Mouse (Mus musculus) hematopoietic stem cell, adult 5-6 weeks (primary cell): ENCODE data around the gene Bcr. TPM values are rescaled to one million over a fixed set of nuclear protein-coding genes. Genes with fewer than 3 reads are reported as not detected.
A peak's percentile ranks its signal among the peaks of the same experiment; 100 is the strongest.

ENCODE experiments used
- ATAC-seq, 2 experiments: fragments of 125-278 bp in 1 of 2; replicated peaks in 1 of 2; 2 replicates each; pipeline ENCODE4 v1.8.0; 2016 to 2017; ENCODE audit warnings: inconsistent platforms in 2 of 2, mild to moderate bottlenecking in 2 of 2, moderate number of reproducible peaks in 2 of 2, low read depth in 1 of 2, moderate TSS enrichment in 1 of 2; ENCODE audit not compliant: low FRiP score in 2 of 2, poor library complexity in 2 of 2, severe bottlenecking in 2 of 2, insufficient read depth in 1 of 2, low TSS enrichment in 1 of 2
- total RNA-seq: library from RNA; stranded (forward); fragments of 172-1452, 232-1000 nt; gene quantifications from 2 replicates; pipeline ENCODE4 v1.2.3, GENCODE M21; 2017

Gene Bcr
- total RNA-seq, 1 experiment from 2014 or later, result 34.9 TPM

GRCm38 (mm10) chr10:75052902-75053301 lies 7.5 kb upstream of the Bcr start:
- ATAC-seq, result no peak

- ATAC-seq, result no peak
Measured at GRCm38 (mm10) chr10:75053655-75054054, 6.7 kb upstream of the Bcr start.

GRCm38 (mm10) chr10:75054125-75054524 lies 6.3 kb upstream of the Bcr start:
- ATAC-seq, result peak; percentile 18 to 39; a peak in 2 of 4 replicates

- ATAC-seq, result peak; percentile 55 to 56
Measured at GRCm38 (mm10) chr10:75055672-75056071, 4.7 kb upstream of the Bcr start.

- ATAC-seq, result no peak
Measured at GRCm38 (mm10) chr10:75056255-75056654, 4.1 kb upstream of the Bcr start.

GRCm38 (mm10) chr10:75058336-75058735 lies 2.1 kb upstream of the Bcr start:
- ATAC-seq, result no peak

- no peak for ATAC-seq
Measured at GRCm38 (mm10) chr10:75058761-75059395, 1.5 kb upstream of the Bcr start.

- peak; percentile 63 to 65 for ATAC-seq
Measured at GRCm38 (mm10) chr10:75059396-75059795, 996 bp upstream of the Bcr start.

GRCm38 (mm10) chr10:75060843-75061235 lies 447 bp downstream of the Bcr start:
- no peak for ATAC-seq

- ATAC-seq, result peak in 1 of 2 experiments; percentile 2; a peak in 1 of 4 replicates
Measured at GRCm38 (mm10) chr10:75061341-75062188, 1.2 kb downstream of the Bcr start.

GRCm38 (mm10) chr10:75062189-75062561 lies 1.8 kb downstream of the Bcr start:
- ATAC-seq, result peak in 1 of 2 experiments; percentile 17; a peak in 3 of 4 replicates

GRCm38 (mm10) chr10:75062621-75063020 lies 2.2 kb downstream of the Bcr start:
- ATAC-seq, result no peak; a peak in 1 of 4 replicates

- ATAC-seq, result no peak
Measured at GRCm38 (mm10) chr10:75063301-75063965, 3.0 kb downstream of the Bcr start.

- ATAC-seq, result no peak
Measured at GRCm38 (mm10) chr10:75065691-75066090, 5.3 kb downstream of the Bcr start.

GRCm38 (mm10) chr10:75067446-75067845 lies 7.1 kb downstream of the Bcr start:
- no peak for ATAC-seq

- ATAC-seq, result no peak
Measured at GRCm38 (mm10) chr10:75068086-75068485, 7.7 kb downstream of the Bcr start.

GRCm38 (mm10) chr10:75068624-75069328 lies 8.4 kb downstream of the Bcr start:
- no peak for ATAC-seq
